Mouse (Mus musculus): ENCODE results near the gene Bmp6. TPM values are rescaled to one million over a fixed set of nuclear protein-coding genes. Genes with fewer than 3 reads are reported as not detected.

Bmp6 gene
- 193 and 202 TPM in 2 replicates for polyA plus RNA-seq (2012; rRNA removed)

DNA sequence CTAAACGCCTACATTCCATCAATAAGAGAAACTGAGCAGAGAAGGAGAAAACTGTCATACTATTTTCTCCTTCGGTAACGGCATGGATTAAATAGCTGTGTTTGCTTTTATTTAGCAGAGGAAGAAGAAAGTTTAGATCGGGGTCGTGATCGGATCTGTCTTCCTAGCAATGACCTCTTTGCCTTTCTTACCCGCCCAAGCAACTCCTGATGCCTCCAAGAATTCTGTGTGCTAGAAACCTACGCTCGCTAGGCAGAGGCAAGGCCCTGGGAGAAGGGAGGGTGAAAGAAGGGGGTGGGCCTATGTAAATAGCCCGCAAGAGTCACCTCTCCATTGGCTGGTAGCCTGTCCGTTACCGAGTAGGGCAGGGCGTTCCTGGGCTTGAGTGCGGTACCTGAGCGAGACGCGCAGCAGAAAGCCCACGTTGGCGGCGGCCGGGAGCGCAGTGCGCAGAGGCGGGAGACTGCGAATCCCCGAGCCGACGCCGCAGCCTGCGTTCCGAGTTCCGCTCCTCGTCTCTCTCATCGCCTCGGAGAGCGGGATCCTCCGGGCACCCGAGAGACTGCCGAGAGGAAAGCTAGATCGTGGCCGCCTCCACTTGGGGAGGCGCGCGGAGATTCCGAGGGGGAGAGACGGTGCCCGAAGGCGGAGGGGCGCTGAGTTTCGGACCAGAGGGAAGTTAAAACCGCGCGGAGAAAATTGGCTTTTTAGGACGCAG, at the start of gene Bmp6:
TSS of gene Bmp6 (plus strand) at position 395 of the 718 bp plus-strand sequence.
- no peaks in the 10 kb centered on the region for H3K4me1 ChIP-seq (ENCODE audit: control insufficient read depth, insufficient read depth, low read length)
- H3K4me3 ChIP-seq (replicated peaks; ENCODE audit: extremely low read depth, low read depth, low read length) = peak within 1 kb of the TSS; percentile 68
- peak; percentile 72 for DNase-seq
- TF ChIP-seq CTCF (IDR thresholded peaks at IDR 0.05; ENCODE audit: insufficient read depth, low read length) (no peak), POLR2A (IDR thresholded peaks at IDR 0.05; ENCODE audit: borderline replicate concordance, extremely low read depth, low read depth, low read length) (peak; percentile 76; the same call in 1 of the 2 replicates)
- 4% methylated on average over 54 of the region's 54 CpGs for WGBS

DNA sequence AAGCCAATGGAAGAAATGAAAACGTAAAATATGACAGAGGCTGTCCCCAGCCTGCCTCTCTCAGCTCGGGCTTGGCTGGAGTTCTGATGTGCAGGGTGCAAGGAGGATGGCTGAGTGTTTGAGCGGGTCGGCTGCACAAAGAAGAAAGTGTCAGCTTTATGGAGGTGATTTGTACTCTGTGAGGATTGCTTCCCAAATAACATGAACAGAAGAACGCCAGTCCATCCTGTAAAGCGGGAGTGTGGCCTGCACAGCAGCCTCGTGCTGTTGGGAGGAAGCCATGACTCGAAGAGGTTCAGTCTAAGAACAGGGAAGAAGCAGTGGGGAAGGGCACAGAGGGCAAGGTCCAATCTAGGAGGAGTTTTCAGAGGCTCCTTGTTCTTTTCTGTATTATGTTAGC, 48.7 kb upstream of the Bmp6 start:
- TF ChIP-seq POLR2A (IDR thresholded peaks at IDR 0.05; ENCODE audit: borderline replicate concordance, extremely low read depth, low read depth, low read length) = no peak
- TF ChIP-seq CTCF (IDR thresholded peaks at IDR 0.05; ENCODE audit: insufficient read depth, low read length) = no peak
- no peak for DNase-seq
- 64% methylated on average over 8 of the region's 8 CpGs for WGBS
- Histone ChIP-seq H3K4me3 (replicated peaks; ENCODE audit: extremely low read depth, low read depth, low read length) (no peak overlapping the region), H3K4me1 (ENCODE audit: control insufficient read depth, insufficient read depth, low read length) (peaks cover 2% of the 10 kb centered on the region; the same call in 1 of the 2 replicates)

DNA sequence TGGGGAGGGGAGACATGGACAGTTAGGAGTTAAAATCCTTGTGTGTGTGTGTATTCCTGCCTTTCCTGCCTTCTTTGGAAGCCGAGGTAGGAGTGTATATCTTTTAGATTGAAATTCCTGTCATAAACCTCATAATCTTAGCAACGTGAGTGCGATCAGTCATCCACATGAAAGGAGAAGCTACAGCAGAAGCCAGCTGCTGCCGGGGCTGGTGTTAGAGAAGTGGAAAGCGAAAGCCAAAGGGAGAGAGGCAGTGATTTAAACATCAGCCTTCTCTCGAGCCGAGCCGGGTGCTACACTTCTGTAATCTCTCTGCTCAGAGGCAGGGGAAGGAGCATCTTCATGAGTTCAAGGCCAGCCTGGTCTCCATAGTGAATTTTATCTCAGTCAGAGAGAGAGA, 48.3 kb upstream of the Bmp6 start:
- TF ChIP-seq POLR2A (IDR thresholded peaks at IDR 0.05; ENCODE audit: borderline replicate concordance, extremely low read depth, low read depth, low read length) (no peak), CTCF (IDR thresholded peaks at IDR 0.05; ENCODE audit: insufficient read depth, low read length) (no peak)
- no peak for DNase-seq
- Histone ChIP-seq H3K4me3 (replicated peaks; ENCODE audit: extremely low read depth, low read depth, low read length) (no peak overlapping the region), H3K4me1 (ENCODE audit: control insufficient read depth, insufficient read depth, low read length) (peaks cover 2% of the 10 kb centered on the region; the same call in 1 of the 2 replicates)
- WGBS = 21% methylated on average over 8 of the region's 8 CpGs

DNA sequence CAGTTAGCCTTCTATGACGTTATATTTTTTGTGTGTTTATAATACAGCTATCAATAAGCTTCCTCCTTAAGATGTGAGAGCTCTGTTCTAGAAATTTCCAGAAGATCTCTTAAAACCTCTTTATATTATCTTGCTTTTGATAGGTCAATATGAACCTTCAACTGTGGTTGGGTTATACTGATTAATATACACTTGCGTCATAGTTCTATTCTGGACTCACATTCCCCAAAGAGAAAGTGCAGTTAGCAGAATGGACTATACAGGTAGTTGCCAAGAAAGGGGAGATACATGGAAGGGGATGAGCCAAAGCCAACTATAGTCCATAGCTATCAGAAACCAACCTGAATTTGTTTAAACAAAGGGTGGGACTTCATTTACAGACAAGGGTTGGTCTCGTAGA, 33.8 kb upstream of the Bmp6 start:
- Histone ChIP-seq H3K4me1 (ENCODE audit: control insufficient read depth, insufficient read depth, low read length) (no peaks in the 10 kb centered on the region), H3K4me3 (replicated peaks; ENCODE audit: extremely low read depth, low read depth, low read length) (no peak overlapping the region)
- 65% methylated on average over 3 of the region's 3 CpGs for WGBS
- TF ChIP-seq POLR2A (IDR thresholded peaks at IDR 0.05; ENCODE audit: borderline replicate concordance, extremely low read depth, low read depth, low read length) (no peak), CTCF (IDR thresholded peaks at IDR 0.05; ENCODE audit: insufficient read depth, low read length) (no peak)
- no peak for DNase-seq

DNA sequence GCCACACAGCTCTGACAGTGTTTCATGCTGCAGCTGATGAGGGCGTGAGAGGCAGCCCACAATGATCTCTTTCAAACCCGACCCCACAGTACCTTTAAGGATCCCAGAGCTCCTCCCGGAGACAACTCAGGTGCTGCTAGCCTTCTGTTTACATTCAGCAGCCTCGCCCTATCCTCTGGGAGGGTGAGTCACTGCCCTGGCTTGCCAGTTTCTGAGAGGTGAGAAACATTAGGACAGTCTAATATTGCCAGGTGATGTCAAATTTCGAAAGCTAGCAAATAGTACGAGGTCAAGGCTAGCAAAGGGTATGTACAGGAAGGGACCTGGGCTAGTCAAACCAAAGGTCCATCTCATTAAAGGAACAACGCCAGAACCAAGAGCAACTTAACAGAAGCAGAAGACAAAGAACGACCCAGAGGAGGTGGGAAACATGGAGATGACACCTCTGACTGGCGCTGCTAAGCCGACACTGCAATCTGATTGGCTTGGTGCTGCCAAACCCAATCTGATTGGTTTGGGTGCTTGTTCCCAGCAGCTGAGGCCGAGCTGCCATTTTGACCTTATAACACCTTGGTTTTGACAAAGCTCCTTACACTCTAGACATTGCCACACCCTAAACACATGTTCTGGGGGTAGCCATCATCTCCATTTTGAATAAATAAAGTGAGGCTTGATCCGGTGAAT, 32.4 kb upstream of the Bmp6 start:
- TF ChIP-seq POLR2A (IDR thresholded peaks at IDR 0.05; ENCODE audit: borderline replicate concordance, extremely low read depth, low read depth, low read length) (no peak), CTCF (IDR thresholded peaks at IDR 0.05; ENCODE audit: insufficient read depth, low read length) (no peak)
- WGBS = 68% methylated on average over 12 of the region's 12 CpGs
- no peak for DNase-seq
- Histone ChIP-seq H3K4me1 (ENCODE audit: control insufficient read depth, insufficient read depth, low read length) (no peaks in the 10 kb centered on the region), H3K4me3 (replicated peaks; ENCODE audit: extremely low read depth, low read depth, low read length) (no peak overlapping the region)

DNA sequence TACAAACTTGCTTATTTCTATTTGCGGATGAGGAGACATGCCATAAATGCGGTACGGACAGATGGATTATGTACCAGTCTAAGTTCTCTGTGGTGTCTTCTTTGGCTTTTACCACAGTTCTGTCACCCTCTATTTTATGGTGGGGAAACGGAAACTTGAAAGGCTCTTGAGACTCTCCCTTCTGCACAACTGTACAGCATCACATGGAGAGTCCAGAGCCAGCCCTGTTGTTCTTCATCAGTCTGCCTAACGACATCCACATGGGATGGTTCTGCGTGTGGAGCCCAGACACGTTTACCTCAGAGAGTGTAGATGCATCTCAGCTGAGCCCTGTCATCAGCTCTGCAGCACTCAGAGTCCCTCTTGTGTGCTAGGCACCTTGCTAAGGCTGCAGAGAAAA, 30.3 kb upstream of the Bmp6 start:
- WGBS = 70% methylated on average over 7 of the region's 7 CpGs
- TF ChIP-seq CTCF (IDR thresholded peaks at IDR 0.05; ENCODE audit: insufficient read depth, low read length) (no peak), POLR2A (IDR thresholded peaks at IDR 0.05; ENCODE audit: borderline replicate concordance, extremely low read depth, low read depth, low read length) (no peak)
- H3K4me1 ChIP-seq (ENCODE audit: control insufficient read depth, insufficient read depth, low read length) = no peaks in the 10 kb centered on the region

DNA sequence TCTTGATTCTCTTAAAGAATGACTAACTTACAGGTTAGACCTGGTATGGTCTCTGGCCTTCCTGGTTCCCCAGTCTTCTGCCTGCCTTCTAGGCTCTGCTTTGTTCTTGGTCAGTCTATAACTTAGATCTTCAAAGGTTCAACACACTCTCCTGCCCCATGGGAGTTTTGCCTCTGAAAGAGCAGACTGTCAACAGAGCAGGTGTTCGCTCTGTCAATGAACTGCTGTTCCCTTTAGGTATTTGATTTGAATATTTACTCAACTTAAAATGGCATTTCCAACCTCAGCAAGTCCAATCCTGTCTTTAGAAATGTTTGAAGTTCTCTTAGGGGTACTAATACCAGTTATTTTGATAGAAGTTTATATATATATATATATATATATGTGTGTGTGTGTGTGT, 26.5 kb upstream of the Bmp6 start:
- Histone ChIP-seq H3K4me1 (ENCODE audit: control insufficient read depth, insufficient read depth, low read length) (no peaks in the 10 kb centered on the region), H3K4me3 (replicated peaks; ENCODE audit: extremely low read depth, low read depth, low read length) (no peak overlapping the region)
- no peak for TF ChIP-seq CTCF (IDR thresholded peaks at IDR 0.05; ENCODE audit: insufficient read depth, low read length)
- TF ChIP-seq POLR2A (IDR thresholded peaks at IDR 0.05; ENCODE audit: borderline replicate concordance, extremely low read depth, low read depth, low read length) = no peak
- 81% methylated on average over 1 of the region's 1 CpGs for WGBS
- DNase-seq = no peak

More for the DNA sequence above, 30.3 kb upstream of the Bmp6 start:
- no peak overlapping the region for H3K4me3 ChIP-seq (replicated peaks; ENCODE audit: extremely low read depth, low read depth, low read length)
- no peak for DNase-seq

DNA sequence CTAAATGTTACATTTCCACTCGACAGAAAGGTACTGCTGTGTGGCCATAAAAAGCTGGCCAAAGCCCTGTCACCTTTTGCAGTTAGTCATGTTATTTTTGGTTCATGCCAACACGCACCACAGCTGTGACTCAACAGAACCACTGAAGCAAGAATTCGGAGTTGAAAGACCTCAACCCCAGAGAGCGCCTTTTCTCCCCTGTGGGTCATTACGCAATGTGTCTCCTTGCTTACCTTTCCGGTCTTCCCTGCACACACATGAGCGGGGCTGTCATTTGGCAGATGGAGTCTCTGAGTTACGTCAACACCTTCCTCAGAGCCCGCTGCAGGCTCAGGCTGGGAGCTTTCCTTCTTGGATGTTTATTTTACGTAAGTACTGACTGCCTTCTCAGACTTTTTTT, 24.6 kb upstream of the Bmp6 start:
- TF ChIP-seq CTCF (IDR thresholded peaks at IDR 0.05; ENCODE audit: insufficient read depth, low read length) = no peak
- Histone ChIP-seq H3K4me3 (replicated peaks; ENCODE audit: extremely low read depth, low read depth, low read length) (no peak overlapping the region), H3K4me1 (ENCODE audit: control insufficient read depth, insufficient read depth, low read length) (no peaks in the 10 kb centered on the region)
- DNase-seq = no peak
- WGBS = 33% methylated on average over 10 of the region's 10 CpGs

DNA sequence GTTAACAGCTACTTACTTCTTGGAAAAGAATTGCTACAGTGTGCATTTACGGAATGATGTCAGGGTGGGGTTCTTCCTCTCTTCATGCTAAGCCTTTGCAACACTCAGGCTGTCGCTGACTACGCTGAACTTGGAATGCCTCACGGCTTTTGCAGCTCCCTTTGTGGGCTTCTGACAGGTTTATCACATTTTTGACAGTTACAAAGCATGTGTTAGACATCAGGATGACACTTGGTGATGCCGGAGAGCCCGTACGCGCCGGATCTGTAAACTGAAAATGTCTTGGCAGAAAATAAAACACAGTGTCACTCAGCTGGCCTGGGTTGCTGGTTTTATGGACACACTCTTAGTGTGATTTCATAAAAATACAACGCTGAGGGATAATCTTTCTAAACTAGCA, 20.5 kb upstream of the Bmp6 start:
- Histone ChIP-seq H3K4me1 (ENCODE audit: control insufficient read depth, insufficient read depth, low read length) (no peaks in the 10 kb centered on the region), H3K4me3 (replicated peaks; ENCODE audit: extremely low read depth, low read depth, low read length) (no peak overlapping the region)
- TF ChIP-seq CTCF (IDR thresholded peaks at IDR 0.05; ENCODE audit: insufficient read depth, low read length) (no peak), POLR2A (IDR thresholded peaks at IDR 0.05; ENCODE audit: borderline replicate concordance, extremely low read depth, low read depth, low read length) (no peak)
- no peak for DNase-seq
- WGBS = 38% methylated on average over 10 of the region's 10 CpGs

DNA sequence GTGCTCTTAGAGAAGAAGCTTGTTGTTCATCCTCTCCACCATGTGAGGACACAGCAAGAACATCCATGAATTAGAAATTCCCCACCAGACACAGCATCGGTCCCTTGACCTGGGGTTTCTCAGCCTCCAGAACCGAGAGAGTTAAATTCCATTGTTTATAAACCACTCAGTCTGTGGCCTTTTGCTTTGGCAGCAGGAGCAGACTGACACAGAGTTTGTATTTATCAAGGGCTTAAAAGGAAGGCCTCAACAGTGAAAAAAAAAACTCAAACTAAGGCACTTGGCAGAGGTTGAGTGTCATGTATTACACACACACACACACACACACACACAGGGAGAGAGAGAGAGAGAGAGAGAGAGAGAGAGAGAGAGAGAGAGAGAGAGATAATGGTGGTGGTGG, 17.5 kb upstream of the Bmp6 start:
- TF ChIP-seq CTCF (IDR thresholded peaks at IDR 0.05; ENCODE audit: insufficient read depth, low read length) = no peak
- no peak for TF ChIP-seq POLR2A (IDR thresholded peaks at IDR 0.05; ENCODE audit: borderline replicate concordance, extremely low read depth, low read depth, low read length)
- no peak overlapping the region for H3K4me3 ChIP-seq (replicated peaks; ENCODE audit: extremely low read depth, low read depth, low read length)
- 18% methylated on average over 2 of the region's 2 CpGs for WGBS
- DNase-seq = no peak
- H3K4me1 ChIP-seq (ENCODE audit: control insufficient read depth, insufficient read depth, low read length) = no peaks in the 10 kb centered on the region
